Mouse (Mus musculus) kidney, adult 2 months (tissue): ENCODE data around the gene H2afz. TPM values are rescaled to one million over a fixed set of nuclear protein-coding genes. Genes with fewer than 3 reads are reported as not detected.
"Not testable (repeated sequence)": the region's sequence is repeated elsewhere in the genome, so short reads cannot be mapped to it uniquely, and the experiment has no call there.

Experiments
- DNase-seq: peaks from one replicate; pipeline ENCODE4 v3.0.0; 2021
- H3K27ac ChIP-seq: fragments of 200-500 bp; 2 replicates; pipeline ENCODE4 v1.5.1; 2012; ENCODE audit warnings: low read depth, low read length, control low read depth, inconsistent platforms; ENCODE audit not compliant: insufficient read depth
- H3K27me3 ChIP-seq: fragments of 200-500 bp; replicated peaks from 2 replicates; pipeline ENCODE4 v1.6.1; 2012; ENCODE audit warnings: mild to moderate bottlenecking, moderate library complexity, low read length, inconsistent platforms; ENCODE audit not compliant: control insufficient read depth, insufficient read depth
- H3K36me3 ChIP-seq: fragments of 200-500 bp; 2 replicates; pipeline ENCODE4 v1.6.1; 2012; ENCODE audit warnings: mild to moderate bottlenecking, moderate library complexity, low read length, inconsistent platforms; ENCODE audit not compliant: control insufficient read depth, insufficient read depth
- H3K4me1 ChIP-seq: fragments of 200-500 bp; 2 replicates; pipeline ENCODE4 v1.6.1; 2011; ENCODE audit warnings: low read length; ENCODE audit not compliant: control insufficient read depth, insufficient read depth
- H3K4me3 ChIP-seq: fragments of 200-500 bp; 2 replicates; pipeline ENCODE4 v1.5.1; 2011; ENCODE audit warnings: mild to moderate bottlenecking, low read depth, low read length, control low read depth; ENCODE audit not compliant: insufficient read depth
- CTCF ChIP-seq: fragments of 200-500 bp; conservative IDR thresholded peaks from 2 replicates; pipeline ENCODE4 v1.5.1; 2011; ENCODE audit warnings: low read depth, mild to moderate bottlenecking, control low read depth, low read length, moderate library complexity, mixed read lengths; ENCODE audit not compliant: insufficient read depth, insufficient read length
- POLR2A ChIP-seq: fragments of 200-500 bp; IDR thresholded peaks from one replicate; pipeline ENCODE4 v1.6.1; 2011; ENCODE audit warnings: low read depth, low read length, control low read depth
- WGBS: fragments of 180-500 bp; shearing (Covaris S2); methylation state at CpG from one replicate; pipeline ENCODE4 v1.1.7; 2018; 5-methylcytosine and 5-hydroxymethylcytosine counted together
- polyA plus RNA-seq: library from polyadenylated mRNA; depleted of rRNA; stranded (reverse); fragments of >200 nt; gene quantifications from 2 replicates; pipeline ENCODE4 v1.2.3, GENCODE M21; 2012; rRNA removed

Gene H2afz
- polyA plus RNA-seq, 1 experiment = 365 TPM

- Histone ChIP-seq H3K4me1 (no peaks in the 10 kb centered on the region), H3K36me3 (no peaks in the 10 kb centered on the region; the same call in 1 of the 2 replicates)
- WGBS = 98% methylated on average over 3 of the region's 3 CpGs
Measured at GRCm38 (mm10) chr3:137895196-137895595, 30.9 kb downstream of the H2afz start.

GRCm38 (mm10) chr3:137896386-137896785, 32.1 kb downstream of the H2afz start:
- DNase-seq = no peak

More at GRCm38 (mm10) chr3:137895196-137895595, 30.9 kb downstream of the H2afz start:
- no peak overlapping the region for H3K4me3 ChIP-seq
- H3K27me3 ChIP-seq = no peaks in the 10 kb centered on the region
- H3K27ac ChIP-seq = no peak overlapping the region
- DNase-seq = no peak
- TF ChIP-seq CTCF (peak; percentile 68), POLR2A (no peak)

GRCm38 (mm10) chr3:137896867-137897266, 32.6 kb downstream of the H2afz start:
- WGBS = 94% methylated on average over 3 of the region's 3 CpGs
- TF ChIP-seq CTCF (no peak), POLR2A (no peak)
- no peak overlapping the region for H3K4me3 ChIP-seq
- peaks cover 2% of the 10 kb centered on the region; the same call in 1 of the 2 replicates for H3K36me3 ChIP-seq
- H3K27me3 ChIP-seq = no peaks in the 10 kb centered on the region
- no peak overlapping the region for H3K27ac ChIP-seq
- no peak for DNase-seq
- no peaks in the 10 kb centered on the region for H3K4me1 ChIP-seq

More at GRCm38 (mm10) chr3:137896386-137896785, 32.1 kb downstream of the H2afz start:
- 68% methylated on average over 4 of the region's 4 CpGs for WGBS
- H3K4me3 ChIP-seq = no peak overlapping the region
- H3K27me3 ChIP-seq = no peaks in the 10 kb centered on the region
- H3K4me1 ChIP-seq = no peaks in the 10 kb centered on the region
- H3K36me3 ChIP-seq = no peaks in the 10 kb centered on the region; the same call in 1 of the 2 replicates
- TF ChIP-seq CTCF (no peak), POLR2A (no peak)
- no peak overlapping the region for H3K27ac ChIP-seq

- no peak overlapping the region for H3K4me3 ChIP-seq
- H3K27me3 ChIP-seq = no peaks in the 10 kb centered on the region
- no peak for TF ChIP-seq CTCF
- TF ChIP-seq POLR2A = no peak
- peaks cover 2% of the 10 kb centered on the region; the same call in 1 of the 2 replicates for H3K36me3 ChIP-seq
- H3K4me1 ChIP-seq = no peaks in the 10 kb centered on the region
- DNase-seq = no peak
- 82% methylated on average over 5 of the region's 5 CpGs for WGBS
- H3K27ac ChIP-seq = no peak overlapping the region
Measured at GRCm38 (mm10) chr3:137897685-137898084, 33.4 kb downstream of the H2afz start.

- Histone ChIP-seq H3K27me3 (no peaks in the 10 kb centered on the region), H3K36me3 (peaks cover 2% of the 10 kb centered on the region), H3K27ac (no peak overlapping the region), H3K4me1 (no peaks in the 10 kb centered on the region), H3K4me3 (no peak overlapping the region)
- no peak for TF ChIP-seq CTCF
- TF ChIP-seq POLR2A = no peak
- no peak for DNase-seq
- WGBS = 84% methylated on average over 10 of the region's 10 CpGs
Measured at GRCm38 (mm10) chr3:137900149-137900548, 35.9 kb downstream of the H2afz start.

- WGBS = 64% methylated on average over 2 of the region's 2 CpGs
- Histone ChIP-seq H3K4me1 (peaks cover 4% of the 10 kb centered on the region; the same call in 1 of the 2 replicates), H3K27me3 (no peaks in the 10 kb centered on the region), H3K27ac (no peak overlapping the region), H3K4me3 (no peak overlapping the region), H3K36me3 (no peaks in the 10 kb centered on the region; the same call in 1 of the 2 replicates)
- DNase-seq = no peak
- TF ChIP-seq CTCF (no peak), POLR2A (no peak)
Measured at GRCm38 (mm10) chr3:137913093-137913492, 48.8 kb downstream of the H2afz start.

- H3K4me1 ChIP-seq, H3K36me3 ChIP-seq, H3K4me3 ChIP-seq, H3K27ac ChIP-seq, DNase-seq, H3K27me3 ChIP-seq: not testable (repeated sequence)
- 38% methylated on average over 1 of the region's 1 CpGs for WGBS
Measured at GRCm38 (mm10) chr3:137914567-137914966, 50.3 kb downstream of the H2afz start.

Other genes with a start within 250 kb of the H2afz start
- 7.0 and 12.0 TPM in 2 replicates for gene Ddit4l, start 242.9 kb upstream of the H2afz start, polyA plus RNA-seq
- not detected in 2 replicates for gene Gm21962, start 193.0 kb upstream of the H2afz start, polyA plus RNA-seq
- gene Dnajb14, start 3.2 kb downstream of the H2afz start, polyA plus RNA-seq = 5.4 and 6.2 TPM in 2 replicates
- 32.9 and 41.5 TPM in 2 replicates for gene Lamtor3, start 54.0 kb downstream of the H2afz start, polyA plus RNA-seq
- gene Dapp1, start 117.1 kb downstream of the H2afz start, polyA plus RNA-seq = 1.7 and 2.3 TPM in 2 replicates
- gene 1110002E22Rik, start 200.6 kb downstream of the H2afz start, polyA plus RNA-seq = 0.01 and 0.42 TPM in 2 replicates
- gene Gm5105, start 202.9 kb downstream of the H2afz start, polyA plus RNA-seq = 0.08 TPM in 1 of 2 replicates, not detected in the other